Mouse (Mus musculus) lung, postnatal 36 days (tissue): ENCODE results near the gene Terf2.
"Not testable (repeated sequence)": the region's sequence is repeated elsewhere in the genome, so short reads cannot be mapped to it uniquely, and the experiment has no call there.

Experiments used
- DNase-seq: peaks from one replicate; pipeline ENCODE4 v3.0.0; 2022; ENCODE audit warnings: mixed read lengths

Terf2 gene

GRCm38 (mm10) chr8:107056076-107056972 lies 40.0 kb downstream of the Terf2 start, which contains the start of the genes Cog8 and Nip7:
TSS of gene Cog8 (minus strand) at chr8:107056689.
TSS of gene Nip7 (plus strand) at chr8:107056877.
- peak; percentile 98 for DNase-seq

DNA sequence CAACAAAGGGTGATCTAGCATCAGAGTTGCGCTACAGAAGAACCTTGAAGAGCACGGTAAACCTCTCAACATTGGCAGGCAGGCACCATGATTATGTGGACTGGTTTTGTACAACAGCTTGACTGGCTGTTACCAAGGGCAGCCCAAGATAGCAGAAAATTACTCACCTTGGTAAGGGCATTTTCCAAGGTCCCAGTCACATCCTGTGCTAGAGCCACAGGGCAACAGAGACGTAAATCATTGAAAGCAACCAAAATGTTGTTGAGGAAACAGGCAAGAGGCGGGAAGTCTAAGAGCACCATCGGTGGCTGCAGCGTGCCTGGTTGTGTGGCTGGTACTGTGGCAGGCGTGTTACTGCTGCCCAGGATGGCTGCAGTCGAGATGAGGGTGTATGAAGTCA lies 44.3 kb downstream of the Terf2 start:
- DNase-seq: no peak

GRCm38 (mm10) chr8:107049480-107049879 lies 46.9 kb downstream of the Terf2 start:
- DNase-seq: no peak

- DNase-seq: peak; percentile 82
These were observed 48.0 kb downstream of the Terf2 start, which contains the start of gene Pdf for GRCm38 (mm10) chr8:107048061-107048941. TSS of gene Pdf (minus strand) at chr8:107048614.

DNA sequence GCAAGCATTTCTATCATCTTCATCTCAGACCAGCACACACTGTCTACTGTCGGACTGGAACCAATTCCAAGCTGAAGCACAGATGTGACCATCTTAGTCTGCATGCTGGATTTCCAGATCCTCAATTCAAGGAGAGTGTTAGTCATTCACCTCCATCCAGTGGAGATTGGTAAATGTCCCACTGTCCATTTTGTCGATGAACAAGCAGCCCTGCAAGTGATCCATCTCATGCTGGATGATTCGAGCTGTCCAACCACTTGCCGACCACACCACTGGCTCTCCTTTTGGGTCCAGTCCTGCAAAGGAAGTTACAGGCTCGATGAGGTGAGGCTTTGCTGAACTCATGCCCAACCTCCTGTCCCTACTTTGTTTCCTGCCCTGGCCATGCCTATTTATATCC lies 49.4 kb downstream of the Terf2 start:
- DNase-seq: no peak

DNA sequence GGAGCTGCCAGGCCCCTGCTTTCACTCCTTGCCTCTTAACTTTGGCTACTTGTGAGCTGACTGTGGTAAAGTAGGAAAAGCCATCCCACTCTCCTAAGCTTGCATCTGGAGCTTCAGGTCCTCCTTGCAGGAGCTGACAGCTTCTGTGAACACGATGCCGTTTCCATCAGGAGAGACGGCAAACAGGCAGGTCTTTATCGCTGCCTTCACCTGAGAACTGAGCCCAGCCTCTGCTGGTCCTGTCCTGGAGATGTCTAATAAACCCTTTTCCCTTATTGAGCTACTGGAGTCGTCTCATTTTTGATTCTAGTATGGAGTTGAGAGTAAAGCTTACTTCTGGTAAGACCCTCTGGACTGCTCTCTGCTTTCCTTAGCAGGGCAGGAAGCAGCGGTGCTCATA lies 50.9 kb downstream of the Terf2 start:
- no peak for DNase-seq

DNA sequence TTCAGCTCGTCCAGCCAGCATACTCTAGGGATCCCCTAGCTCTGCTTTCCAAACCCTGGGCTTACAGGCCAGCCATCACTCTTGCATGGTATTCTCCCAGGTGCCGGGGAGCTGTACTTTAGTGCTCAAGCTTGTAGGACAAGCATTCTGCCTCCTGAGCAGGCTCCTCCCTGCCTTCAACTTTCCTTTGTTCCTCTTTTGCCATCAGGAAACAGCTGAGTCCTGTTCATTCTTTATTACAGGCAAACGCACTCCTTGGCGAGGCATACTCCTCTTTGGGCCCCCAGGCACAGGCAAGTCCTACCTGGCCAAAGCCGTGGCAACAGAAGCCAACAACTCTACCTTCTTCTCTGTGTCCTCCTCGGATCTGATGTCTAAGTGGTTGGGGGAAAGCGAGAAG lies 55.7 kb downstream of the Terf2 start:
- DNase-seq: no peak

DNA sequence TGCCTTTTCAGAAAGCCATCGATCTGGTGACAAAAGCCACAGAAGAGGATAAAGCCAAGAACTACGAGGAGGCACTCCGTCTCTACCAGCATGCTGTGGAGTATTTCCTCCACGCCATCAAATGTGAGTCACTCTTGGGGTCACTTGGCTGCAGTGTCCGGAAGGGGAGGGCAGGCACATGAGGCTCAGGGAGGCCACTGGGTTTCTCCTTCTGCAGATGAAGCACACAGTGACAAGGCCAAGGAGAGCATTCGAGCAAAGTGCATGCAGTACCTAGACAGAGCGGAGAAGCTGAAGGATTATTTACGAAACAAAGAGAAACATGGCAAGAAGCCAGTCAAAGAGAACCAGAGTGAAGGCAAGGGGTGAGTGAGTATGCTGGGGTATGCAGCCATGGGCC lies 59.7 kb downstream of the Terf2 start:
- no peak for DNase-seq

GRCm38 (mm10) chr8:107035641-107036040 lies 60.7 kb downstream of the Terf2 start:
- DNase-seq: no peak

DNA sequence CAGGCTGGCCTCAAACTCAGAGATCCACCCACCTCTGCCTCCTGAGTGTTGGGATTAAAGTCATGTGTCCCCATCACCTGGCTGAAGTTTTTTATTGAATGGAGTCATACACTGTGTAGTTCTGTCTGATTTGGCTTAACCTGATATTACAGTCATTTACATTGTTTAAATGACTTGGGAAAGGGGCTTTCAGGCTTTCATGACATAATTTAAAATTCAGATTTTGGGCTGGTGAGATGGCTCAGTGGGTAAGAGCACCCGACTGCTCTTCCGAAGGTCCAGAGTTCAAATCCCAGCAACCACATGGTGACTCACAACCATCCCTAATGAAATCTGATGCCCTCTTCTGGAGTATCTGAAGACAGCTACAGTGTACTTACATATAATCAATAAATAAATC lies 62.7 kb downstream of the Terf2 start:
- DNase-seq: not testable (repeated sequence)

DNA sequence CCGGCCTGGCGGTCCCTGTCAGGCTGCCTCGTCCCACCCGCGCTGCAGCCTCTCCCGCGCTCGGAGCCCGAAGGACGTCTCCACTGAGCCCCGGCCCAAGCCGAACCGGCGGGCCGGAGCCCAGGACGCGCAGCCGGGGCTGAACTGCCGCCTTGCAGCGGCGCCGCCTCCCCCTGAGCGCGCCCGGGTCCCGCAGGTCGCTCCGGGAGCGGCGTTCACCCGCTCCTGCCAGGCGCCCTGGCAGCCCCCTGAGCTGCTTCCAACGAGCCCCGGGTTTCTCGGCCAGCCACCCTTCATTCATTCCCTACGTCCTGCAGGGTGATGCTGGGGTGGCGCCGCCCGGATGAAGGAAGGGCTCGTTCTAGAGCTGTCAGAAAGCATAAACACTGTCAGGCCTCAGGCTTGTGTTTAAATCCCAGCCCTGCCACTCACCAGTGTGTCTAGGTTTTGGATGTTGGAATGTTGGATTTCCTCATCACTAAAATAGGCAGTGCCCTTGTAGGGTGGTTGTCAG lies 64.7 kb downstream of the Terf2 start:
- DNase-seq: peak; percentile 20

- DNase-seq: peak; percentile 98
These were observed 65.4 kb downstream of the Terf2 start, which contains the start of gene Vps4a for GRCm38 (mm10) chr8:107030650-107031576. TSS of gene Vps4a (plus strand) at chr8:107031222.

- DNase-seq: no peak
These were observed 66.3 kb downstream of the Terf2 start for GRCm38 (mm10) chr8:107030058-107030457.

DNA sequence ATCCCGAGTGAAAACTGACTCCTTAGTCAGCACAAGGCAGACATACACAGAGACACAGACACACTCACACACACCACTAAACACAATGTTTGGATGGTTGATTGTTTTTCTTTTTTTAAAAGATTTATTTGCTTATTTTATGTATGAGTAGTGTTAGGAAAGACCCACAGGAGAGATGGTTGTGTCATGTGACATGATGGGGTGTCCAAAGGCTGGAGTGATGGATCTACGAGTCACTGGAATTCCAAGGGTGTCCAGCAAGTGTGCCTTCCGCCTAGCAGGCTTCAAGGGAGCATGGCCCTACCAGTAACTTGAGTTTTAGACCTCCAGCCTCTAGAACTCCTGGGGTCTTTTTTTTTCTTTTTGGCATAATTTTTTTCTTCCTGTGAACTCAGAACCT lies 67.0 kb downstream of the Terf2 start:
- DNase-seq: no peak

DNA sequence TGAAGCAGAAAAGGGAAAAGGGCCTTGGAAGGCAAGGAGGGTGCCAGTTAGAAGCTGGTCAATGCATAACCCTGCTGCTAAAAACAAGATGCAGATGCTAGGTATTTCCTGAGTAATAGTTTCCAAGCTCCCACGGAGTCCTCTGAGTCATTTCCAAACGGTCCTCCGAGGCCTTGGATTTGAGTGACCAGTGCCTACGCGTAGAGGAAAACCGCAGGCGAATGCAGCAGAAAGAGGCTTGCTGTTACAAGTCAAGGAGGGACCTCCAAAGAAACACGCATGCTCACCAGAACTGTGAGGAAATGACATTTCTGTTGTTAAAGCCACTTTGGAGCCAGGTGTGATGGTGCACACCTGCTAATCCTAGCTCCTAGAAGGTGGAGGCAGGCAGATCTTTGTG lies 72.9 kb downstream of the Terf2 start:
- no peak for DNase-seq
